Mouse (Mus musculus) bone marrow, adult 2 months (tissue): ENCODE measurements around the gene Zfp830. TPM values are rescaled to one million over a fixed set of nuclear protein-coding genes. Genes with fewer than 3 reads are reported as not detected.

ENCODE experiments used
- H3K27ac ChIP-seq: fragments of 200-500 bp; 2 replicates; pipeline ENCODE4 v1.5.1; 2012; ENCODE audit warnings: low read depth, mild to moderate bottlenecking, control low read depth, inconsistent platforms, low read length; ENCODE audit not compliant: control insufficient read depth, poor library complexity, insufficient read depth
- H3K4me1 ChIP-seq: fragments of 200-500 bp; 2 replicates; pipeline ENCODE4 v1.6.1; 2011; ENCODE audit warnings: low read length; ENCODE audit not compliant: control insufficient read depth, insufficient read depth
- H3K4me3 ChIP-seq: fragments of 200-500 bp; replicated peaks from 2 replicates; pipeline ENCODE3; 2011; ENCODE audit warnings: mild to moderate bottlenecking, low read depth, low read length, control low read depth; ENCODE audit not compliant: control insufficient read depth
- CTCF ChIP-seq: fragments of 200-500 bp; IDR thresholded peaks from 2 replicates; pipeline ENCODE4 v1.5.1; 2011; ENCODE audit warnings: low read length, control low read depth; ENCODE audit not compliant: control insufficient read depth, insufficient read depth
- POLR2A ChIP-seq: fragments of 200-500 bp; IDR thresholded peaks from 2 replicates; pipeline ENCODE4 v1.6.1; 2011; ENCODE audit warnings: low read depth, mild to moderate bottlenecking, control low read depth, low read length, borderline replicate concordance; ENCODE audit not compliant: control insufficient read depth
- WGBS: fragments of 180-500 bp; shearing (Covaris S2); methylation state at CpG from one replicate; pipeline ENCODE4 v1.1.7; 2018; 5-methylcytosine and 5-hydroxymethylcytosine counted together
- polyA plus RNA-seq: library from polyadenylated mRNA; stranded (reverse); fragments of >200 nt; gene quantifications from 2 replicates; pipeline ENCODE4 v1.2.4, GENCODE M21; 2011; ENCODE audit warnings: low replicate concordance; ENCODE audit not compliant: missing spikeins, insufficient read depth, insufficient read length

Zfp830 gene
- 22.2 and 26.4 TPM in 2 replicates for polyA plus RNA-seq

DNA sequence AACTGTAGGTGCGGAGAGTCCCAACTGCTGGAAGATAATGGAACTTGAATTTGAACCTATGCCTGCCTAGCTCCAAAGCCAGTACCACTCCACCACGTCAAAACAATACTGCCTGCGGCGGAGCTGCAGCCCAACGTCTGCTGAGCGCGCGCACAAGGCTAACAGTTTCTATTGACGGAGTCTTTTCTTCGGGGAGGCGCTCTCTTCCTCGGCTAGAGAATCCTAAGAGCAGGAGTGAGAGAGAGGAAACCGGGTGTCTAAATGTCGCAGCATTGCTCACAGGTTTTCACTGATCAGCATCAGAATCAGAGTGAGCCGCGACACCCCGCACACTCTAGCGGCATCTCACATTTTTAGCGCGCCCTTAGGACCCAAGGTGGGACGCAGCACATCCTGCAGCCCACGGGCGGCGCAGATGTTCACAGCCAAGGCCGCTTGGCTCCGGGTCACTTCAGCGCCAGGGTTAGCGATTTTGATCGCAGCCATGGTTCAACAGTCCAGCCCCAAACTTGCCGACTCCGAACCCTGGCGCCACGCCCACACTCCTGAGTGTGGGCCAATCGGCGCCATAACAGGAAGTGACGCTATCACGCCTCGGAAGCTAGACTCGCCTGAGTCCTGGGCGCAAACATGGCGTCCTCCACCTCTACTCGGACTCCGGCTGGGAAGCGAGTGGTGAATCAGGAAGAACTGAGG is at the start of gene Zfp830, which contains the start of gene Cct6b:
Zfp830 (plus strand) TSS at position 604 of the 696 bp plus-strand sequence.
Cct6b (minus strand) TSS at position 580 of the 696 bp plus-strand sequence.
- WGBS, result under 1% methylated on average over 44 of the region's 44 CpGs

GRCm38 (mm10) chr11:82719294-82719693 is 44.9 kb upstream of the Zfp830 start:
- H3K4me3 ChIP-seq, result no peak overlapping the region
- no peaks in the 10 kb centered on the region for H3K4me1 ChIP-seq
- 25% methylated on average over 12 of the region's 12 CpGs for WGBS
- no peak overlapping the region for H3K27ac ChIP-seq
- TF ChIP-seq POLR2A, result no peak
- no peak for TF ChIP-seq CTCF

More for the DNA sequence above, at the start of gene Zfp830, which contains the start of gene Cct6b:
- no peak for TF ChIP-seq CTCF
- peak; percentile 92; the same call in 1 of the 2 replicates for TF ChIP-seq POLR2A
- Histone ChIP-seq H3K27ac (peak within 1 kb of the TSS; percentile 94), H3K4me1 (peaks cover 1% of the 10 kb centered on the region; the same call in 1 of the 2 replicates), H3K4me3 (peak within 1 kb of the TSS; percentile 91)

- Histone ChIP-seq H3K4me1 (no peaks in the 10 kb centered on the region), H3K27ac (no peak overlapping the region), H3K4me3 (no peak overlapping the region)
- WGBS, result 83% methylated on average over 2 of the region's 2 CpGs
- TF ChIP-seq CTCF (peak; percentile 29; the same call in 1 of the 2 replicates), POLR2A (no peak)
These were observed 37.3 kb upstream of the Zfp830 start for GRCm38 (mm10) chr11:82726862-82727261.

DNA sequence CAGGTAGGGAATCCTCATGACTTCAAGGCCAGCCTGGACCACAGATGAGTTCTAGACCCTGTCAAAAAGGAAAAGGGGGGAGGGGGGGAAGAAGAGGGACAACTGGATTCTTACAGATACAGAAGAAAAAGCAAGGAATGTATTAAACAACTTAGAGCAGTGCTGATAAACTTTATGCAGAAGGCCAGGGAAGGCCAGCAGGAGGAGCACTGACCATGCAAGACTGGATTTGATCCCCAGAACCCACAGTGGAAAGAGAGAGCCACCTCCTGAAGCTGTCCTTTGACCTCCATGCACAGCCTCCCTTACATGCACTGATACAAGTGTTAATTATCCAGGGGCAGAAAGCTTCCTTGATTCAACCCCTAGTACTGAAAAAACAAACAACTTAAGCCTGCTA is 29.9 kb upstream of the Zfp830 start:
- TF ChIP-seq POLR2A (no peak), CTCF (no peak)
- no peak overlapping the region for H3K4me3 ChIP-seq
- H3K27ac ChIP-seq, result no peak overlapping the region
- no peaks in the 10 kb centered on the region for H3K4me1 ChIP-seq

DNA sequence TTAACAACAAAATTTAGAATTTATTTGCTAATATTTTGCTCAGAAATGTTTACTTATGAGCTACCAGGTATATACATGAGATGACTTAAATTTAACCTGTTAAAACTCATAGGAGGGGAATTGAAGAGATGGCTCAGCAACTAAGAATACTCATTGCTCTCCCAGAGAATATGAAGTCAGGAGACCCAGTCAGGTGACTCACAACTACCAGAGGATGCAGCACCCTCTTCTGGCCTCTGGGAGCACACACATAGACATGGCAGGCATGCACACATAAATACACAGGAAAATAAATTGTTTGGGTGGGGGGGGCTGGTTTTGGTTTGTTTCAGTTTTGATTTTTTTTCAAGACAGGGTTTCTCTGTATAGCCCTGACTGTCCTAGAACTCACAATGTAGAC is 25.1 kb upstream of the Zfp830 start:
- Histone ChIP-seq H3K4me3 (no peak overlapping the region), H3K4me1 (no peaks in the 10 kb centered on the region), H3K27ac (no peak overlapping the region)
- no peak for TF ChIP-seq POLR2A
- no peak for TF ChIP-seq CTCF

DNA sequence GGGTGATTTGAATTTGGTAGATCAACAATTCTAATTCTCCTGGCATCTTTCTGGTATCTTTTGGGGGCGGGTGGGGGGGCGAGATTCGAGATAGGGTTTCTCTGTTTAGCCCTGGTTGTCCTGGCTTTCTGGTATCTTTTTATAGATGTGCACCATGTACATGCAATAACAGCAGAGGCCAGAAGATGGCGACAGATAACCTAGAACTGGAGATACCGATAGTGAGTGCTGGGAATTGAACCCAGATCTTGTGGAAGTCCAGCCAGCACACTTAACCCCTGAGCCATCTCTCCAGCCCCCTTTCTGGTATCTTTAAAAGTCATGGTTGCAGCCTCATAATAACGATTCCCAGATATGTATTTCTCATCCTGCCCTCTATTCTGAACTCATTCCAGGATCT is 18.0 kb upstream of the Zfp830 start:
- Histone ChIP-seq H3K27ac (no peak overlapping the region), H3K4me1 (no peaks in the 10 kb centered on the region; the same call in 1 of the 2 replicates), H3K4me3 (no peak overlapping the region)
- peak; percentile 51 for TF ChIP-seq CTCF
- no peak for TF ChIP-seq POLR2A
- 28% methylated on average over 6 of the region's 6 CpGs for WGBS

GRCm38 (mm10) chr11:82746857-82747366 is 17.2 kb upstream of the Zfp830 start:
- Histone ChIP-seq H3K4me1 (no peaks in the 10 kb centered on the region; the same call in 1 of the 2 replicates), H3K27ac (peak overlapping the region; percentile 12; the same call in 1 of the 2 replicates), H3K4me3 (peak overlapping the region; percentile 52)
- TF ChIP-seq CTCF, result no peak
- no peak for TF ChIP-seq POLR2A
- WGBS, result under 1% methylated on average over 8 of the region's 8 CpGs

DNA sequence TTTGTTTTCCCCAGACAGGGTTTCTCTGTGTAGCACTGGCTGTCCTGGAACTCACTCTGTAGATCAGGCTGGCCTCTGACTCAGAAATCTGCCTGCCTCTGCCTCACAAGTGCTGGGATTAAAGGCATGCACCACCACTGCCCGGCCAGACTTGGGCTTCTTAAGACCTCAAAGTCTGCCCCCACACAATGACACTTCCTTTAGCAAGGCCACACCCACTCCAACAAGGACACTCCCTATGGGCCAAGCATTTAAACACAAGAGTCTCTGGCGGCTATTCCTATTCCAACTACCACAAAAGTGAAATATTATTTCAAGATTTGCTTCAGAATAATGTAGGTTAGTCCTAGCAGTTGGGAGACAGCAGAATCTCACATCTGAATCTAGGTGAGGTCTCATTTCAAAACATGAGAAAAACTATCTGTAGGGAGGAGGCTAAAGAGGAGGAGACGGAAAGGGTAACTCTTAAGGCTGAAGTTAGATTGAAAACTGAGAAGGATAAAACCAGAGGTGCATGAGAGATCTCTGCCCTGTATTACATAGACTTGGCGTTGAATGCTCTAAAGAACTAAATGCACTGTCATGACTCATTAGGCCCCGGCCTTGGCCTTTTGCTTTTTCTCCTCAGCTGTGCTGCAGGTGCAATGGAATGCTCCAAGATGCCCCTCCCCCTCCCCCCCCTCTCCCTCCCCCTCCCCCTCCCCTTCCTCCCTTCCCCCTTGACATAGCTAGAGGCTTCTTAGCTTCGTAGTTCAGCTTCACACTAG is 11.6 kb upstream of the Zfp830 start:
- Histone ChIP-seq H3K4me3 (no peak overlapping the region), H3K27ac (no peak overlapping the region), H3K4me1 (no peaks in the 10 kb centered on the region; the same call in none of the 2 replicates)
- 62% methylated on average over 6 of the region's 6 CpGs for WGBS
- no peak for TF ChIP-seq POLR2A
